Mouse (Mus musculus) midbrain, embryonic 13.5 days (tissue): ENCODE data around the gene Syt16. TPM values are rescaled to one million over a fixed set of nuclear protein-coding genes. Genes with fewer than 3 reads are reported as not detected.
A peak's percentile ranks its signal among the peaks of the same experiment; 100 is the strongest.

Experiments used
- ATAC-seq: fragments of 200-750 bp; cut with Nextera tagmentation; 2 replicates; pipeline ENCODE4 v1.8.0; 2017; ENCODE audit warnings: mild to moderate bottlenecking, moderate TSS enrichment, moderate library complexity
- H3K27ac ChIP-seq: fragments of 300-500 bp; sonication (generic); 2 replicates; pipeline ENCODE4 v1.5.1; 2015; ENCODE audit warnings: inconsistent platforms, mild to moderate bottlenecking, moderate library complexity
- H3K27me3 ChIP-seq: fragments of 300-500 bp; sonication (generic); 2 replicates; pipeline ENCODE4 v1.6.1; 2015; ENCODE audit warnings: mild to moderate bottlenecking, inconsistent platforms
- H3K36me3 ChIP-seq: fragments of 300-500 bp; sonication (generic); 2 replicates; pipeline ENCODE4 v1.6.1; 2015; ENCODE audit warnings: mild to moderate bottlenecking, inconsistent platforms
- H3K4me1 ChIP-seq: fragments of 300-500 bp; sonication (generic); replicated peaks from 2 replicates; pipeline ENCODE4 v1.6.1; 2015; ENCODE audit warnings: inconsistent platforms
- H3K4me2 ChIP-seq: fragments of 300-500 bp; sonication (generic); replicated peaks from 2 replicates; pipeline ENCODE4 v1.6.1; 2015; ENCODE audit warnings: moderate library complexity, mild to moderate bottlenecking, inconsistent platforms
- H3K4me3 ChIP-seq: fragments of 300-500 bp; sonication (generic); replicated peaks from 2 replicates; pipeline ENCODE4 v1.5.1; 2015; ENCODE audit warnings: mild to moderate bottlenecking, inconsistent platforms
- H3K9ac ChIP-seq: fragments of 300-500 bp; sonication (generic); replicated peaks from 2 replicates; pipeline ENCODE4 v1.6.1; 2015; ENCODE audit warnings: mild to moderate bottlenecking, inconsistent platforms
- H3K9me3 ChIP-seq: fragments of 300-500 bp; sonication (generic); 2 replicates; pipeline ENCODE4 v1.6.1; 2016; ENCODE audit warnings: mild to moderate bottlenecking, inconsistent platforms
- WGBS: fragments of 180-500 bp; shearing (Covaris S2); methylation state at CpG from one replicate; pipeline ENCODE4 v1.1.7; 2015; 5-methylcytosine and 5-hydroxymethylcytosine counted together
- polyA plus RNA-seq: library from polyadenylated mRNA; unstranded; fragments of >200 nt; fragmentation: Nextera tagmentation; extraction: Ambion mirVana; gene quantifications from 2 replicates; pipeline ENCODE4 v1.2.1, GENCODE M21; 2015

Gene Syt16
- polyA plus RNA-seq, result 45.2 and 47.0 TPM in 2 replicates

GRCm38 (mm10) chr12:73997297-73998127 is at the start of gene Syt16:
Gene Syt16, plus strand, starts transcription at chr12:73997661.
- peaks cover 15% of the 10 kb centered on the region; the same call in 1 of the 2 replicates for H3K4me1 ChIP-seq
- H3K36me3 ChIP-seq, result no peaks in the 10 kb centered on the region
- peak within 1 kb of the TSS; percentile 86 for H3K9ac ChIP-seq
- no peaks in the 10 kb centered on the region for H3K9me3 ChIP-seq
- peaks cover 5% of the 10 kb centered on the region for H3K27me3 ChIP-seq
- H3K4me2 ChIP-seq, result peak within 1 kb of the TSS; percentile 81
- under 1% methylated on average over 56 of the region's 67 CpGs for WGBS
- ATAC-seq, result peak; percentile 87
- peak within 1 kb of the TSS; percentile 77 for H3K27ac ChIP-seq
- H3K4me3 ChIP-seq, result peak within 1 kb of the TSS; percentile 65

- Histone ChIP-seq H3K27ac (no peak overlapping the region), H3K9ac (no peak overlapping the region), H3K4me3 (no peak overlapping the region), H3K4me1 (peaks cover 15% of the 10 kb centered on the region), H3K9me3 (no peaks in the 10 kb centered on the region), H3K36me3 (peaks cover 22% of the 10 kb centered on the region), H3K27me3 (peaks cover 16% of the 10 kb centered on the region), H3K4me2 (no peak overlapping the region)
- no peak for ATAC-seq
- 90% methylated on average over 4 of the region's 4 CpGs for WGBS
Observed at GRCm38 (mm10) chr12:73948415-73948814, 49.0 kb upstream of the Syt16 start.

GRCm38 (mm10) chr12:73949318-73950058 is 48.0 kb upstream of the Syt16 start:
- Histone ChIP-seq H3K4me1 (peaks cover 18% of the 10 kb centered on the region), H3K4me3 (peak overlapping the region; percentile 42), H3K36me3 (peaks cover 14% of the 10 kb centered on the region), H3K27ac (no peak overlapping the region), H3K9ac (peak overlapping the region; percentile 71), H3K4me2 (peak overlapping the region; percentile 68), H3K9me3 (no peaks in the 10 kb centered on the region), H3K27me3 (peaks cover 16% of the 10 kb centered on the region)
- WGBS, result 5% methylated on average over 46 of the region's 46 CpGs
- ATAC-seq, result peak; percentile 91

GRCm38 (mm10) chr12:73952879-73953278 is 44.6 kb upstream of the Syt16 start:
- Histone ChIP-seq H3K9ac (peak overlapping the region; percentile 46), H3K27ac (no peak overlapping the region), H3K4me3 (peak overlapping the region; percentile 33), H3K4me2 (peak overlapping the region; percentile 57), H3K36me3 (0 out of 2 replicates have a peak, but pooled peaks cover under 1% of the 10 kb centered on the region), H3K9me3 (no peaks in the 10 kb centered on the region), H3K27me3 (peaks cover 12% of the 10 kb centered on the region), H3K4me1 (peaks cover 18% of the 10 kb centered on the region)
- 3% methylated on average over 15 of the region's 15 CpGs for WGBS
- ATAC-seq, result peak; percentile 51

GRCm38 (mm10) chr12:73953420-73954186 is 43.9 kb upstream of the Syt16 start:
- WGBS, result 52% methylated on average over 14 of the region's 14 CpGs
- peak overlapping the region; percentile 46; the same call in 1 of the 2 replicates for H3K9ac ChIP-seq

GRCm38 (mm10) chr12:73954785-73955184 is 42.7 kb upstream of the Syt16 start:
- Histone ChIP-seq H3K4me3 (no peak overlapping the region), H3K36me3 (no peaks in the 10 kb centered on the region), H3K4me1 (peaks cover 13% of the 10 kb centered on the region), H3K4me2 (no peak overlapping the region), H3K9ac (no peak overlapping the region), H3K27ac (no peak overlapping the region), H3K27me3 (peaks cover 3% of the 10 kb centered on the region; the same call in 1 of the 2 replicates), H3K9me3 (no peaks in the 10 kb centered on the region)
- ATAC-seq, result no peak
- WGBS, result 86% methylated on average over 5 of the region's 5 CpGs

More at GRCm38 (mm10) chr12:73953420-73954186, 43.9 kb upstream of the Syt16 start:
- peaks cover 18% of the 10 kb centered on the region for H3K4me1 ChIP-seq
- H3K27me3 ChIP-seq, result peaks cover 8% of the 10 kb centered on the region
- peak overlapping the region; percentile 57 for H3K4me2 ChIP-seq
- H3K36me3 ChIP-seq, result no peaks in the 10 kb centered on the region
- H3K27ac ChIP-seq, result no peak overlapping the region
- no peaks in the 10 kb centered on the region for H3K9me3 ChIP-seq
- peak overlapping the region; percentile 33 for H3K4me3 ChIP-seq
- no peak for ATAC-seq

- Histone ChIP-seq H3K27ac (no peak overlapping the region), H3K4me1 (peaks cover 11% of the 10 kb centered on the region; the same call in 1 of the 2 replicates), H3K9me3 (no peaks in the 10 kb centered on the region), H3K9ac (no peak overlapping the region), H3K4me3 (no peak overlapping the region), H3K36me3 (no peaks in the 10 kb centered on the region), H3K27me3 (peaks cover 3% of the 10 kb centered on the region; the same call in 1 of the 2 replicates), H3K4me2 (no peak overlapping the region)
- no peak for ATAC-seq
- WGBS, result 77% methylated on average over 3 of the region's 3 CpGs
Observed at GRCm38 (mm10) chr12:73957676-73958075, 39.8 kb upstream of the Syt16 start.

- H3K9ac ChIP-seq, result no peak overlapping the region
- H3K27ac ChIP-seq, result no peak overlapping the region
- no peak overlapping the region for H3K4me2 ChIP-seq
- 91% methylated on average over 2 of the region's 2 CpGs for WGBS
- H3K27me3 ChIP-seq, result peaks cover 6% of the 10 kb centered on the region; the same call in 1 of the 2 replicates
- H3K36me3 ChIP-seq, result no peaks in the 10 kb centered on the region
- no peaks in the 10 kb centered on the region for H3K4me1 ChIP-seq
- no peak overlapping the region for H3K4me3 ChIP-seq
- H3K9me3 ChIP-seq, result no peaks in the 10 kb centered on the region
- ATAC-seq, result no peak
Observed at GRCm38 (mm10) chr12:73958830-73959229, 38.6 kb upstream of the Syt16 start.

GRCm38 (mm10) chr12:73964291-73965281 is 32.9 kb upstream of the Syt16 start, which contains the start of gene Snapc1:
Gene Snapc1, plus strand, starts transcription at chr12:73964481.
- WGBS, result 2% methylated on average over 60 of the region's 60 CpGs
- H3K4me2 ChIP-seq, result peak within 1 kb of the TSS; percentile 70
- H3K4me3 ChIP-seq, result peak within 1 kb of the TSS; percentile 77
- H3K9me3 ChIP-seq, result no peaks in the 10 kb centered on the region
- 0 out of 2 replicates have a peak, but pooled peaks cover 6% of the 10 kb centered on the region for H3K27me3 ChIP-seq
- H3K36me3 ChIP-seq, result peaks cover 18% of the 10 kb centered on the region
- H3K9ac ChIP-seq, result peak within 1 kb of the TSS; percentile 79
- ATAC-seq, result peak; percentile 100
- peaks cover 13% of the 10 kb centered on the region for H3K4me1 ChIP-seq
- H3K27ac ChIP-seq, result peak within 1 kb of the TSS; percentile 80

GRCm38 (mm10) chr12:73969142-73969541 is 28.3 kb upstream of the Syt16 start:
- H3K9ac ChIP-seq, result no peak overlapping the region
- H3K4me1 ChIP-seq, result peaks cover 13% of the 10 kb centered on the region
- ATAC-seq, result no peak
- no peaks in the 10 kb centered on the region for H3K27me3 ChIP-seq
- 0 out of 2 replicates have a peak, but pooled peaks cover 5% of the 10 kb centered on the region for H3K9me3 ChIP-seq
- H3K27ac ChIP-seq, result no peak overlapping the region
- 97% methylated on average over 8 of the region's 8 CpGs for WGBS
- H3K36me3 ChIP-seq, result peaks cover 57% of the 10 kb centered on the region
- H3K4me2 ChIP-seq, result no peak overlapping the region
- no peak overlapping the region for H3K4me3 ChIP-seq
